Mouse (Mus musculus) CD4-positive, CD25-positive, alpha-beta regulatory T cell, adult 4 months (primary cell): Measurements from ENCODE around the gene Rtl5. TPM values are rescaled to one million over a fixed set of nuclear protein-coding genes. Genes with fewer than 3 reads are reported as not detected.
"Not testable (repeated sequence)": the region's sequence is repeated elsewhere in the genome, so short reads cannot be mapped to it uniquely, and the experiment has no call there.

ENCODE experiments used
- ATAC-seq: one replicate; pipeline ENCODE4 v1.8.0; 2017
- polyA plus RNA-seq, 2 experiments: library from polyadenylated mRNA; unstranded; fragments of 100-300 nt; shearing (Covaris generic); gene quantifications; one replicate each; pipeline ENCODE4 v1.2.1; 2017

Rtl5 gene
- polyA plus RNA-seq = 1 to 10 TPM in 1 of 2 experiments, under 1 TPM in 1; 0.50 to 2.3 TPM

DNA sequence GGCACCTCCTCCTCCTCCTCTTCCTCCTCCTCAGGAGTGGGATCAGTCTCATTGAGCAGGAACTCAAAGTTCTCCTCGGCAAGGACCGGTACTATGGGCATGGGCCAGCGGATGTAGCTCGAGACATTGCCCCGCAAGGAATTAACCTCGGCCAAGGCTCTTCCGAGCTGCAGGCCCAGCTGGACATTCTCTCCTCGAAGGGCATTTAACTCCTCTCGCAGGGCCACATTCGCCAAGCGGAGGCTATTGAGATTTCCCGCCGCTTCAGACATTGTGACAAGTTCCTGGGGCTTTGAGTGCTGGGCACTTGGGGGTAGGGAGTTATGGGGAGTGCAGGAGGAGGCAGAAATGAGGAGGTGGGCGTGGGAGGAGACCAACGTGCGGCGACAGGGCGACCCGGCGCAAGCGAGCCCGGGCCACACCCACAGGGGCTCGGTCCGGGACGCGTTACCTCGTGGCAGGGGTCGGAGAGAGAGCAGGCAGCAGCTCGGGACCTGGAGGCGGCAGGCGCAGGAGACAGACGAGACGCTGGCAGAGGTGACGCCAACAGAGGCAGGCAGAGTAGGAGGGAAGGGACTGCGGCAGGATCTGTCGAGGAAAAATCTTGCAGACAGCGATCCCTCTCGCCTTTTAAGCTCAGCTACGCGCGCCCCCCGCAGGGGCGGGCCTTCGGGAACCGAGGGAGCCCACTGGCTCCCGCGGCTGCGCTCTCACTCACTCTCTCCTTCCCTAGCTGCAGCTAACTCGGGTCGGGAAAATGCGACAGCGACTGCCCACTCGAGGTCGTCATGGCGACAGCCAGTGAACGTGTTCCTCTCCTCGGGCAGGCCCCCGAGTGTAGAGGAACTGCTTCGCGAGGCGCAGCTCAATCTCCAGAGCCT, at the start of gene Rtl5:
Gene Rtl5 (minus strand): TSS at position 714 of the 881 bp plus-strand sequence.
- ATAC-seq = peak; percentile 85

DNA sequence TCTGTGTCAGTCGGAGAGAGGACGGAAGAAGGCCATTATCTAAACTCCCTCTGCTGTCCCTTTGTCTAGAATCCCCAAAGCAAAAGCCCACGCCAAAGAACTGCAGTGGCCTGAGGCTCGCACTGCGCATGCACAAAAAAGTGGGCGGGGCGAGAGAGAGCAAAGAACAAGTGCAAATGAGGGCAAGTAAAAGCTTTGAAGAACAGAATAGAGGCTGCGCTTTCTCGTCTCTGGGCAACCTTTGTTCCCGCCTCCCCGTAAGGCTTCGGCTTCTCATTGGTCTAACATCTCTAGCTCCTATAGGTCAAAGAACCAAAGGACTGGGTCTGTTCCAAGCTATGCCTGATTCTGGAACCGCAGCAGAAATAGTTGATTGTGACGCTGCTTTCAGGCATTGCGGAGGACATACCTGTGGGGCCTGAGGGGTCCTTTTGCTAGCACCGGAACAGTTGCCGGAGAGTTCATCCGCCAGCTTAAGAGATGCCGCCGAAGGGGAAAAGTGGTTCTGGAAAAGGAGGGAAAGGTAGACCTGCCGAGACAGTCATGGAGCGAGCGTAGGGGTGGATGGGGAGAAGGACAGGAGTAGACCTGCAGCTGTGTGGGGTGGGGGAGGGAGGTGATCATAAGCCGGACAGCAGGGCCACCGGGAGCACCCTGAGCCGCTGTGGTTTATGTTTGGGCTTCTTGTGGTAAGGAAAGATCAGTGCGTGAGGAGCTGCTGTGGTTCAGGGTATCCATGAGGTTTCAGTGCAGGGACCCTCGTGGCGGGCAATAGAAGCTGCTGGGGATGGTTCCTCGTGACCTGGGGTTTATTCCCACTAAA, 48.1 kb upstream of the Rtl5 start, which contains the start of gene Pin4:
Gene Pin4 (plus strand): TSS at position 406 of the 823 bp plus-strand sequence.
- peak; percentile 99 for ATAC-seq

DNA sequence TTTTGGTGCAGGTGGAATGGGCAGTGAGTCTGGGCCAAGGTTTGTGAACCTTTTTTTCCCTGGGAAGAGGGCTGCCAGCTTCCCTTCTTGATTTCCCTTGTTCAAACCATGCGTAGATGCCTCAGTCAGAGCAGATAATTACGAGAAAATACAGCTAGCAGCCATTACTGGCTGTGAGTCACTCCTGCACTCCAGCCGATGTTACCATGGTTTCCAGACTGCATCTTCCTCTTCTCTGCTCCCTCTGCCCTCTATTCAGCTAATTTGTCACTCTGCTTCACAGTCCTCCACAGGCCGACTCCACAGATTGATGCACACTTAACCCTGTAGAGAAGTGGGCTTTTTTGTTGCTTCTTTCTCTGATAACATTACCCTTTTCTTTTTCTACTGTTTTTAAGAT, 44.6 kb upstream of the Rtl5 start:
- ATAC-seq = no peak

- ATAC-seq = not testable (repeated sequence)
Measured at GRCm38 (mm10) chrX:102109349-102109748, 38.2 kb upstream of the Rtl5 start.

DNA sequence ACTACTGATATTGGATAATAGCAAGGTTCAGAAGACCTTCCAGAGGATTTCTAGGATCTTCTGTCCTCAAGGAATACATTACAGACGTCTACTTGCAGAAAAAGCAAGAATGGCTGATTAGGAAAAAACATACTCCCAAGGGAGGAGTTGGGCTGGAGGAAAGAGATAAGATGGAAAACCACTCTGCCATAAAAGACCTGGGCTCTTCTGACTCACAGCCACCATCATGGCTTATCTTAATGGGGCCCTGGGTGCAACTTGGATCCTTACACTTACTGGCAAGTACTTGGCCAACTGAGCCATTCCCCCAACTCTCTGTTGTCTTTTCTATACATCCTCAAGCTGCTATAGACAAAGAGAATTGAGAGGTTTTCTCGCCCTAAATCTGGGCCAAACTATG, 32.7 kb upstream of the Rtl5 start:
- ATAC-seq = not testable (repeated sequence)

GRCm38 (mm10) chrX:102101886-102102285, 30.8 kb upstream of the Rtl5 start:
- no peak for ATAC-seq

- ATAC-seq = no peak
Measured at GRCm38 (mm10) chrX:102094381-102094904, 23.3 kb upstream of the Rtl5 start.

DNA sequence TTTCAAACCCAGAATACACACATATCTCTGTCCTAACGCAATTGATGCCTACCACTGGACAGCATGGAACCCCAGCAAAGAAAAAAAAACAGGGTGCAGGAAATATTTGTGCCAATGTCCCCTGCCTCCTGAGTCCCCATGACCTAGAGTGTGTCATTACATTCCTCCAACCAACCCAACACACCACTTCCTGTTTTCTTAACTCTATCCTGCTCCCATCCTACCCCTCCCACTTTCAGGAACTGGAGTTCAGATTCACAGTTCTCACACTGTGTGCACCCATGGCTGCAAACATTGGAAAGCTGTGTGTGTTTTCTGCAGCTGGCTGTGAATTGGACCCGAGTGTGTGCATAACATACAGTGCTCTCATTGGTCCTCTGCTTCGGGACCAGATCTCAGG, 19.5 kb upstream of the Rtl5 start:
- ATAC-seq = no peak

DNA sequence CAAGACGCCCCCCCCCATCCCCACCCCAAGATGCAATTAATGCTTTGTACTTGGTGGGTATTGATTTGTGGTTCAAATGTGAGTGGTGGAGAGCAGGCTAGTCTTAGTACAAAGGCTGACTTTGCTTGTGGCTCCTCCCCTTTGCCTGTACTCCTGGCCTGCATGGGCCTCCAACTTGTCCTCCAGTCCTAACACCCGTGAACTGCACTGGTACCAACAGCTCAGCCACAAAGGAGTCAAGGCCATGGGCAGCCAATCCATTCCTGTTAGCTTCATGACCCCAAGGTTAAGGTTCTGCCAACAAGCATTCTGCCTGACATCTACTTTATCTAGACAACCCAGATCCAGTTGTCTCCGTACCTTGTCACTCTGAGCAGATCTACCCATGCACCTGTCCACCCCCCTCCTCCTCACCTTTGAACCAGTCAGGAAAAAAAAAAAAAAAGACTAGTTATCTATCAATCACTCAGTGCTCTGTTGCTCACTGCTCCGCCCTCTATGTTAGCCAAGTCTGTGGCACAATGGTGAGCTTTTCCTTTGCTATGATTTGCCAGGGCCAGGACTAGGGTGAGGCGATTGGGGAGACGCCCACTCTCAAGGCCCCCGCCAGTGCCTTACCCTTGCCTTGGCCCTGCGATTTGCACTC, 14.8 kb upstream of the Rtl5 start:
- no peak for ATAC-seq

GRCm38 (mm10) chrX:102082340-102082739, 11.2 kb upstream of the Rtl5 start:
- no peak for ATAC-seq

GRCm38 (mm10) chrX:102081573-102082279, 10.6 kb upstream of the Rtl5 start:
- ATAC-seq = no peak

GRCm38 (mm10) chrX:102081076-102081475, 10.0 kb upstream of the Rtl5 start:
- ATAC-seq = no peak

DNA sequence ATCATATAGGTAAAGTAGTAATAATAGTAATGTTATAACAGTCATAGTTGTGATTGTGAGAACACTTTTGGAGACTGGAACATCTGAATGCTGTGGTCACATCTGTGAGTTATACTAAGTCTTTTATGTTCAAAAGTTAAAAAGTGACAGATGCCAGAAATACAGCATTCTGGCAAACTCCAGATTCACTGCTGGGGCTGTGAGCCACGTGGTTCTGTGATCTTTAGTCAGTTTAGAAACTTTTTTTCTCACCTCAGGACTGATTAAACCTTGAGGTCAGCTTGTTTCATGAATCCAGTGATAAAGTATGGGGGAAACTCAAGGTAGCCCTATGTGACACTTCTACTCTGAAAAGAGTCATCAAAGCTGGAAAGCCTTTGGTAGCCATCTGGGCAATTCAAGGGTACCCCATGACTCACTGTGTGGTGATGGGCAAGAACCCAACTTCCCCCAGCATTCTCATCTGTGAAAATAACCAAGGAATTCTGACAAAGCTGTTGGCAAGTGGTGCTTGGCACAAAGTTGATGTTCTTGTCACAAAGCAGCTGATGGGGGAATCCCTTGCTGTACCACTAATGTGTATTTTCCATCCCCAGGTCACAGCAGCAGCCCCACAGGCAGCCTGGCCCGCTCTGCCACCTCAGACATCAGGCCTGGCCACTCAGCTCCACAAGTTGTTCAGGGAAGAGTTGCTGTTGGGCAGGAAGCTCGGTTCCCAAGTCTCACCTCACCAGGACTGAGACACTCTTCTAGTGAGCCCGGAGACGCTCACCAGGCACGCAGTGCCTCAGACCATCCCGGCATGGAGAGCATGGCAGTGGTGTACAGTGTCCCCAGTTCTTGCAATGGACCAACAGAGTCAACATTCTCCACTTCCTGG, 6.0 kb upstream of the Rtl5 start:
- ATAC-seq = no peak

DNA sequence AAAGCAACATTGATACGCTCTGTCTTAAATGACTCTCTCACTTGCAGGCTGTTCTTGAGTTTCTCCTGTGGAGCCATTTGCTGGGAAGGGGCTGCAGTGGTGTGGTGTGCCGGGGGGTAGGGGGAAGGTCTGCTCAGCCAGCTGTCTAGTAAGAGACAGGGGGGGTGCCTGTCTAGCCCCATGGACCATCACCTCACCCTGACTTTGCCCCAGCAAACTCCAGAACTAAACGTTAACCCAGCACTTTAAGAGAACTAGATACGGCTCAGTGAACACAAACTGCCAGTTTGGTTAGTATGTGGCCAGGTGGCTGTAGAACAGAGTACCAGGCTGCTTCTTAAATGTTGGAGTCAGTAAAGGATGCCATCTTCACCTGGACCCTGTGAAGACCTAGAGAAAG, 4.1 kb upstream of the Rtl5 start:
- ATAC-seq = no peak

- no peak for ATAC-seq
Measured at GRCm38 (mm10) chrX:102074435-102074834, 3.3 kb upstream of the Rtl5 start.

DNA sequence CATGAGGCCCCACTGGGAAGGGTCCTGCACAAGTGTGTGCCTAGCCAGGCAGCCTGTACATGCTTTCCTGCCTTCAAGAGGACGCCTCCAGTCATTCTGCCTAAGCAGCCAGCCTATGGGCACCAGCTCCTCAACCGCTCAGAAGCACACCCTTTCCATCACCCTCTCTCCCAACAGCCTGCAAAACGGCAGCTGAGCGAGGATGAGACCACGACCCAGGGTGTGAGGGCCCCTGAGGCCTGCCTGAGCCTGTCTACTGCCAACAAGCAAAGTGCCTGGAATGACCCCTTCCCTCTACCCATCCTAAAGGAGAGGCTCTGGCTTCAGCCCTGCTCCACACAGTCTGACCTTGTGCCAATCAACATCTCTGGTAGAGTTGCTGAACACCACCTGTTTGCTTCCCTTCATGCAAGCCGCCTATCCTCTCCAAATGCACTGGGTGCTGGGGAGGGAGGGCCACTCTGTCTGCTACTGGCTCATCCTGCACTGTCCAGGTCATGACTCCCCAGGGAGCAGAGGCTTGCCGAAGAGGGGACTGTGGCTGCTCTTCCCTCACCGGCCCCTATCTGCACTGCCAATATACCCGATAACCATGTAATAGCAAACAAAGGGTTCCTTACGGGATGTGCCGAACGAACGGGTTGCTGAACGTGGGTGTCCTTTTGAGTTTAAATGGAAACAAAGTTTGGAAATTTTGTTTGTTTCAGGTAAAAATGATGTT, 2.7 kb upstream of the Rtl5 start:
- ATAC-seq = no peak

- ATAC-seq = no peak
Measured at GRCm38 (mm10) chrX:102071517-102071916, 413 bp upstream of the Rtl5 start.

GRCm38 (mm10) chrX:102068811-102069540, 2.1 kb downstream of the Rtl5 start:
- ATAC-seq = no peak

- ATAC-seq = no peak
Measured at GRCm38 (mm10) chrX:102067118-102067517, 4.0 kb downstream of the Rtl5 start.

DNA sequence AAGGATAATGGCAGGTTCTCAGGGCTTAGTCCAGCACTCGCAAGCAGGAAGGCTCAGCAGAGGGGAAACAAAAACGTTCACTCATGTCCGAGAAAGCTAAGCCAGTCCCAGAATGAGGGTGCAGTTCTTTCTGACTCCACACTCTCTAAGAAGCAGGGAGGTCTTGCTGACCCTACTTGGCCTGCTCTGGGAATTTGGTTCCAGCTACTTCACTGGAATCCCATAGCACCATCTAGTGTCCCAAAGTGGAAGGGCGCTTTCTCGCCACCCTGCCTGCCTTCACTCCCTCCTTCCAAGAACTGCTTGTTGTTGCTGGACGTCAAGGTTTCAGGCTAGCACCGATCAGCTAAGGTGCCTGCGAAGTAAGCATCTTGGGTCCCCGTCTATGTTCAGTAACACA, 5.0 kb downstream of the Rtl5 start:
- ATAC-seq = peak; percentile 51
